Mouse (Mus musculus): ENCODE results near the gene Cnpy3.

The Cnpy3 gene

GRCm38 (mm10) chr17:46751794-46752556 is at the start of gene Cnpy3:
Gene Cnpy3, minus strand, starts transcription at chr17:46752214.
- CTCF ChIA-PET: interaction anchor here (0.6 to 0.9 kb wide), 3 partner anchors 30 to 118 kb away, joined by 3 to 14 read pairs (median 4); partner anchors contain the start of gene Rpl7l1

- CTCF ChIA-PET: no interaction called here
Observed at GRCm38 (mm10) chr17:46801761-46802160, 49.7 kb upstream of the Cnpy3 start.

- CTCF ChIA-PET: no interaction called here
Observed at GRCm38 (mm10) chr17:46799680-46800079, 47.7 kb upstream of the Cnpy3 start.

- CTCF ChIA-PET: interaction anchor here (0.6 kb wide), 1 partner anchor 667 kb away, joined by 3 read pairs; no protein-coding TSS in a partner anchor
Observed at GRCm38 (mm10) chr17:46797386-46797785, 45.4 kb upstream of the Cnpy3 start.

GRCm38 (mm10) chr17:46796743-46797142 is 44.7 kb upstream of the Cnpy3 start:
- CTCF ChIA-PET: interaction anchor here (0.6 to 0.7 kb wide), 3 partner anchors 30 to 293 kb away, joined by 3 to 5 read pairs (median 3); no protein-coding TSS in a partner anchor

- CTCF ChIA-PET: no interaction called here
Observed at GRCm38 (mm10) chr17:46792963-46793362, 40.9 kb upstream of the Cnpy3 start.

GRCm38 (mm10) chr17:46787974-46788373 is 36.0 kb upstream of the Cnpy3 start:
- CTCF ChIA-PET: interaction anchor here (0.7 kb wide), 1 partner anchor 39 kb away, joined by 4 read pairs; no protein-coding TSS in a partner anchor

GRCm38 (mm10) chr17:46786952-46787351 is 34.9 kb upstream of the Cnpy3 start:
- CTCF ChIA-PET: no interaction called here

GRCm38 (mm10) chr17:46783222-46783565 is 31.2 kb upstream of the Cnpy3 start:
- CTCF ChIA-PET: interaction anchor here (0.7 to 1.1 kb wide), 2 partner anchors 11 to 93 kb away, joined by 3 read pairs; partner anchors contain the start of gene 2310039H08Rik

- CTCF ChIA-PET: interaction anchor here (0.6 to 1.1 kb wide), 3 partner anchors 10 to 136 kb away, joined by 3 to 5 read pairs (median 3); partner anchors contain the start of genes 2310039H08Rik and Cnpy3
Observed at GRCm38 (mm10) chr17:46782341-46783221, 30.6 kb upstream of the Cnpy3 start, which contains the start of gene Rpl7l1. Gene Rpl7l1, minus strand, starts transcription at chr17:46782672.

GRCm38 (mm10) chr17:46781876-46782275 is 29.9 kb upstream of the Cnpy3 start:
- CTCF ChIA-PET: interaction anchor here (0.6 to 0.9 kb wide), 2 partner anchors 30 to 135 kb away, joined by 3 to 5 read pairs; partner anchors contain the start of gene Cnpy3

- CTCF ChIA-PET: interaction anchor here (0.5 kb wide), 1 partner anchor 18 kb away, joined by 5 read pairs; no protein-coding TSS in a partner anchor
Observed at GRCm38 (mm10) chr17:46776087-46776486, 24.1 kb upstream of the Cnpy3 start.

GRCm38 (mm10) chr17:46775070-46775469 is 23.1 kb upstream of the Cnpy3 start:
- CTCF ChIA-PET: no interaction called here

GRCm38 (mm10) chr17:46774131-46774472 is 22.1 kb upstream of the Cnpy3 start:
- CTCF ChIA-PET: interaction anchor here (0.5 kb wide), 1 partner anchor 141 kb away, joined by 5 read pairs; no protein-coding TSS in a partner anchor

GRCm38 (mm10) chr17:46773278-46774130 is 21.5 kb upstream of the Cnpy3 start:
- CTCF ChIA-PET: interaction anchor here (0.5 kb wide), 1 partner anchor 140 kb away, joined by 5 read pairs; no protein-coding TSS in a partner anchor

- CTCF ChIA-PET: interaction anchor here (0.6 kb wide), 2 partner anchors 10 to 118 kb away, joined by 3 to 4 read pairs; partner anchors contain the start of genes Rpl7l1 and Tbcc
Observed at GRCm38 (mm10) chr17:46772404-46773277, 20.6 kb upstream of the Cnpy3 start, which contains the start of gene 2310039H08Rik. Gene 2310039H08Rik, plus strand, starts transcription at chr17:46772635.

GRCm38 (mm10) chr17:46772038-46772403 is 20.0 kb upstream of the Cnpy3 start:
- CTCF ChIA-PET: interaction anchor here (0.7 kb wide), 1 partner anchor 190 kb away, joined by 3 read pairs; no protein-coding TSS in a partner anchor

- CTCF ChIA-PET: interaction anchor here (0.6 to 0.7 kb wide), 2 partner anchors 96 to 190 kb away, joined by 3 read pairs; no protein-coding TSS in a partner anchor
Observed at GRCm38 (mm10) chr17:46771616-46772015, 19.6 kb upstream of the Cnpy3 start.

GRCm38 (mm10) chr17:46771025-46771424 is 19.0 kb upstream of the Cnpy3 start:
- CTCF ChIA-PET: interaction anchor here (0.6 to 0.7 kb wide), 2 partner anchors 96 to 189 kb away, joined by 3 read pairs; no protein-coding TSS in a partner anchor

Data from spleen, embryonic (tissue).